ENCODE assay signal across 12 mouse cellular contexts in the genomic region with DNA sequence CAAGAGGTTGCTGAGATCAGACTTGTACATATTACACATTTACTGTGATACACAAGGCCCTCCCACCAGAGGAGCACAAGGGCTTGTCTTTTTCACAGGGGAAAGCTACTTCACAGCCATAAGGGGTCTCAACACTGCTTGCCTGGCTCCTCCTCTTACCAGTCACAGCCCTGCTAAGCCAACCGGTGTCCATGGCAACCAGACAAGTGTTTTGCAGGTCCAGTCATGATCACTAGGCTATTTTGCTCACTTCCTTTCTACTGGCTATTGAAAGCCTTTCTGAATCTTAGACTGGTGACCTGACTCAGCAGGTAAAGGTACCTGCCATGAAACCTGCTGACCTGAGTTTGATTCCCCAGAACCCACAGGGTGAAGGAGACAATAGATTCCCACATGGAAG.
DNase-seq lines count a peak whose midpoint lies in the region; ATAC-seq lines count a peak whose summit lies in the region.
"Had no signal": no experiment of that assay in that cellular context is flagged by ENCODE, and none has a peak within 500 bp of the region (broad histone marks: within the 10 kb centered on the region; RNA-seq: fewer than 3 reads in every experiment).

No protein-coding gene starts in this region.

- H3K9ac ChIP-seq in embryonic facial prominence, embryonic 14.5 days (ENCODE audit: low read depth, low read length), result no peak overlapping the region
- no peak overlapping the region for H3K9ac ChIP-seq in intestine, embryonic 15.5 days
- no peak overlapping the region for H3K9ac ChIP-seq in neural tube, embryonic 14.5 days (replicated peaks; ENCODE audit: low read depth, low read length)
- H3K9ac ChIP-seq: liver, embryonic 13.5 days had no signal

- ATAC-seq in embryonic facial prominence, embryonic 14.5 days (ENCODE audit: low read depth), result no peak
- ATAC-seq in intestine, embryonic 15.5 days, result no peak
- peak; percentile 54; the same call in 1 of the 2 replicates for ATAC-seq in neural tube, embryonic 14.5 days (ENCODE audit: low read depth)
- ATAC-seq: activated CD4-positive, CD25-positive, alpha-beta regulatory T cell, adult 4 months had no signal

- H3K27me3 ChIP-seq in embryonic facial prominence, embryonic 14.5 days (replicated peaks; ENCODE audit: control insufficient read depth, insufficient read depth, low read length), result no peaks in the 10 kb centered on the region
- no peaks in the 10 kb centered on the region for H3K27me3 ChIP-seq in intestine, embryonic 15.5 days (replicated peaks)
- H3K27me3 ChIP-seq in neural tube, embryonic 14.5 days (ENCODE audit: control insufficient read depth, insufficient read depth, low read length), result no peaks in the 10 kb centered on the region
- H3K27me3 ChIP-seq: liver, embryonic 13.5 days had no signal

- H3K4me2 ChIP-seq in embryonic facial prominence, embryonic 14.5 days (ENCODE audit: low read depth, low read length), result no peak overlapping the region
- H3K4me2 ChIP-seq in intestine, embryonic 15.5 days (replicated peaks), result no peak overlapping the region
- H3K4me2 ChIP-seq in neural tube, embryonic 14.5 days (ENCODE audit: low read depth, low read length), result no peak overlapping the region
- H3K4me2 ChIP-seq: liver, embryonic 13.5 days had no signal

- H3K4me3 ChIP-seq in embryonic facial prominence, embryonic 14.5 days (ENCODE audit: low read depth, low read length), result no peak overlapping the region
- no peak overlapping the region for H3K4me3 ChIP-seq in intestine, embryonic 15.5 days (replicated peaks)
- H3K4me3 ChIP-seq in neural tube, embryonic 14.5 days (ENCODE audit: low read depth, low read length), result no peak overlapping the region
- H3K4me3 ChIP-seq: liver, embryonic 13.5 days had no signal

- no peaks in the 10 kb centered on the region for H3K36me3 ChIP-seq in embryonic facial prominence, embryonic 14.5 days (ENCODE audit: control insufficient read depth, insufficient read depth, low read length)
- H3K36me3 ChIP-seq in intestine, embryonic 15.5 days, result no peaks in the 10 kb centered on the region
- no peaks in the 10 kb centered on the region for H3K36me3 ChIP-seq in neural tube, embryonic 14.5 days (ENCODE audit: control insufficient read depth, insufficient read depth, low read length)
- H3K36me3 ChIP-seq: liver, embryonic 13.5 days had no signal

- DNase-seq in embryo, embryonic 10 days (ENCODE audit: low spot score), result peak; percentile 82
- DNase-seq in embryo, embryonic 9.5 days (ENCODE audit: extremely low spot score), result no peak
- DNase-seq in embryonic facial prominence, embryonic 14.5 days (ENCODE audit: low spot score), result peak; percentile 65
- DNase-seq in frontal cortex, postnatal 14 days (ENCODE audit: low spot score in 2 of 2), result no peak
- DNase-seq in adrenal gland, adult 2 months, result no peak
- DNase-seq in urinary bladder, postnatal 36 days (ENCODE audit: low spot score in 2 of 2), result no peak
- DNase-seq: cerebellum, adult 9-10 months; gastrocnemius, postnatal 36 days; liver, embryonic 13.5 days had no signal

- H3K9me3 ChIP-seq in embryonic facial prominence, embryonic 14.5 days (ENCODE audit: control insufficient read depth, low read length), result no peaks in the 10 kb centered on the region
- H3K9me3 ChIP-seq in intestine, embryonic 15.5 days, result no peaks in the 10 kb centered on the region
- H3K9me3 ChIP-seq in neural tube, embryonic 14.5 days (ENCODE audit: control insufficient read depth, low read length), result no peaks in the 10 kb centered on the region
- H3K9me3 ChIP-seq: liver, embryonic 13.5 days had no signal

- WGBS in embryonic facial prominence, embryonic 14.5 days, result 43% methylated on average over 1 of the region's 1 CpGs
- WGBS in intestine, embryonic 15.5 days, result 44% methylated on average over 1 of the region's 1 CpGs
- WGBS in neural tube, embryonic 14.5 days, result 26% methylated on average over 1 of the region's 1 CpGs

- H3K27ac ChIP-seq in embryonic facial prominence, embryonic 14.5 days (replicated peaks; ENCODE audit: low read depth, low read length), result no peak overlapping the region
- 0 out of 2 replicates have a peak overlapping the region, but pooled peaks have one; percentile 15 for H3K27ac ChIP-seq in intestine, embryonic 15.5 days
- H3K27ac ChIP-seq in neural tube, embryonic 14.5 days (ENCODE audit: low read depth, low read length), result 0 out of 2 replicates have a peak overlapping the region, but pooled peaks have one; percentile 35
- H3K27ac ChIP-seq: liver, embryonic 13.5 days had no signal

- peaks cover 20% of the 10 kb centered on the region for H3K4me1 ChIP-seq in embryonic facial prominence, embryonic 14.5 days (ENCODE audit: control insufficient read depth, insufficient read depth, low read length)
- H3K4me1 ChIP-seq in intestine, embryonic 15.5 days (replicated peaks), result peaks cover 31% of the 10 kb centered on the region
- peaks cover 26% of the 10 kb centered on the region; the same call in 1 of the 2 replicates for H3K4me1 ChIP-seq in neural tube, embryonic 14.5 days (ENCODE audit: control insufficient read depth, insufficient read depth, low read length)

Comparison
In these comparisons a context has a peak if more than half of its experiments do, and no peak if none do; other contexts are left out.
1. DNase-seq: peak in embryo, embryonic 10 days (single experiment) and embryonic facial prominence, embryonic 14.5 days (single experiment); none in embryo, embryonic 9.5 days (single experiment), frontal cortex, postnatal 14 days (0 of 2), adrenal gland, adult 2 months (single experiment) and urinary bladder, postnatal 36 days (0 of 2).